ENCODE assay signal across 41 mouse cellular contexts in the genomic region with DNA sequence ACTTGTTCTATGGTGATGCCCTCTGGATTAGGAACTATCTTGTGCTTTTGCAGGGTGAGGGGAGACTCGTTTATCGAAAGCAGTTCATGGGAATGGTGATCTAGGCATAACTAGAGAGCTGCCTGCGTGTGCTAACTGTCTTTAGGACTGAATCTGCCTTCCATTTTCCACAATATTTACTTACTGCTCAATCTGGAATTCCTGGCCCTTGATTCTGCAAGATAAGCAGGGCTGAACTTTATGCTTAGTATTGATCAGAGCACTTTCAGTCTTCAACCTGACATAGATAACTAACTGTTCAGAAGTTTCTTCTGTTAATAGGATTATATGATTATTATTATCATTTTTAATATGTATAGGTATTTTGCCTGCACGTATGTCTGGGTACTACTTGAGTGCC. TPM values are rescaled to one million over a fixed set of nuclear protein-coding genes. Genes with fewer than 3 reads are reported as not detected.
"Had no signal": no experiment of that assay in that cellular context is flagged by ENCODE, and none has a peak within 500 bp of the region (broad histone marks: within the 10 kb centered on the region; RNA-seq: fewer than 3 reads in every experiment).

No protein-coding gene starts in this region.

- H3K9ac ChIP-seq: forebrain, postnatal 0 days; heart, embryonic 13.5 days; heart, embryonic 15.5 days; hindbrain, embryonic 13.5 days; hindbrain, embryonic 15.5 days; kidney, embryonic 15.5 days; limb, embryonic 13.5 days; limb, embryonic 15.5 days had no signal

- DNase-seq: forebrain, postnatal 0 days; gastrocnemius, postnatal 14 days; gastrocnemius, postnatal 36 days; heart, adult 18-20 months; heart, postnatal 14 days; heart, postnatal 36 days; kidney, adult 11 months; kidney, adult 2 months; kidney, adult 9 months; kidney, postnatal 14 days; kidney, postnatal 36 days; layer of hippocampus, adult 9-11 months; layer of hippocampus, postnatal 36 days; left cerebral cortex, postnatal 4 days had no signal

- H3K27me3 ChIP-seq: heart, embryonic 13.5 days; heart, embryonic 15.5 days; hindbrain, embryonic 13.5 days; hindbrain, embryonic 15.5 days; kidney, embryonic 15.5 days; limb, embryonic 13.5 days; limb, embryonic 15.5 days had no signal

- H3K4me2 ChIP-seq: heart, embryonic 11.5 days; heart, embryonic 13.5 days; heart, embryonic 15.5 days; hindbrain, embryonic 13.5 days; hindbrain, embryonic 15.5 days; kidney, embryonic 15.5 days; limb, embryonic 13.5 days; limb, embryonic 15.5 days had no signal

- H3K9me3 ChIP-seq: heart, embryonic 13.5 days; heart, embryonic 15.5 days; hindbrain, embryonic 13.5 days; hindbrain, embryonic 15.5 days; kidney, embryonic 15.5 days; limb, embryonic 13.5 days; limb, embryonic 15.5 days had no signal

- H3K27ac ChIP-seq: heart, embryonic 13.5 days; heart, embryonic 15.5 days; hindbrain, embryonic 13.5 days; hindbrain, embryonic 15.5 days; hindbrain, postnatal 0 days; kidney, embryonic 15.5 days; kidney, postnatal 0 days; limb, embryonic 13.5 days; limb, embryonic 15.5 days had no signal

- H3K4me3 ChIP-seq: heart, embryonic 13.5 days; heart, embryonic 15.5 days; hindbrain, embryonic 13.5 days; hindbrain, embryonic 15.5 days; kidney, embryonic 15.5 days; limb, embryonic 13.5 days; limb, embryonic 15.5 days had no signal

- ATAC-seq: forebrain, postnatal 0 days; hindbrain, postnatal 0 days; intestine, embryonic 16.5 days had no signal

RNA-seq across cellular contexts. Expression of a gene that starts 40.1 kb away (rescaled TPM):
- total RNA-seq: forebrain, postnatal 0 days; gastrocnemius, adult 18-20 months; gastrocnemius, adult 8-10 months; gastrocnemius, postnatal 14 days; gastrocnemius, postnatal 36 days; heart, adult 18-20 months; heart, postnatal 14 days; heart, postnatal 36 days; hematopoietic stem cell, adult 5-6 weeks; hindbrain, postnatal 0 days; layer of hippocampus, adult 18-20 months; layer of hippocampus, adult 8-10 months; layer of hippocampus, postnatal 14 days; layer of hippocampus, postnatal 36 days; left cerebral cortex, adult 18-20 months; left cerebral cortex, adult 8-10 months; left cerebral cortex, postnatal 10 days; left cerebral cortex, postnatal 25 days; left cerebral cortex, postnatal 4 days had no signal
- polyA plus RNA-seq: forebrain, postnatal 0 days; gonadal fat pad, adult 2 months; heart, embryonic 11.5 days; heart, embryonic 13.5 days; heart, embryonic 15.5 days; heart, postnatal 0 days; hindbrain, embryonic 11.5 days; hindbrain, embryonic 13.5 days; hindbrain, embryonic 15.5 days; hindbrain, postnatal 0 days; intestine, embryonic 14.5 days; intestine, embryonic 16.5 days; kidney, adult 2 months; kidney, embryonic 15.5 days; kidney, postnatal 0 days; large intestine, adult 2 months; limb, embryonic 11.5 days; limb, embryonic 13.5 days; limb, embryonic 15.5 days had no signal

RNA-seq across cellular contexts. Expression of a gene that starts 48.1 kb away (rescaled TPM):
- total RNA-seq: hematopoietic stem cell, adult 5-6 weeks had no signal
